Mouse (Mus musculus) CH12.LX (cell line): ENCODE measurements around the gene Ptprcap. TPM values are rescaled to one million over a fixed set of nuclear protein-coding genes. Genes with fewer than 3 reads are reported as not detected.

Source experiments
- DNase-seq: peaks from one replicate; pipeline ENCODE4 v3.0.0-alpha.2; 2013; ENCODE audit errors: extremely low read depth
- H3K27ac ChIP-seq: 2 replicates; pipeline ENCODE4 v1.5.1; 2012; ENCODE audit warnings: low read depth, mild to moderate bottlenecking, control low read depth, moderate library complexity; ENCODE audit not compliant: insufficient read depth
- H3K27me3 ChIP-seq: replicated peaks from 2 replicates; pipeline ENCODE3; 2012; ENCODE audit warnings: inconsistent platforms
- H3K36me3 ChIP-seq, 2 experiments: replicated peaks in 1 of 2; 2 replicates each; pipeline versions ENCODE3 to v1.6.1; 2012; ENCODE audit warnings: inconsistent platforms in 1 of 2, low read length in 1 of 2, mild to moderate bottlenecking in 1 of 2, mixed read lengths in 1 of 2, moderate library complexity in 1 of 2; ENCODE audit not compliant: control insufficient read depth in 1 of 2, insufficient read depth in 1 of 2
- H3K4me1 ChIP-seq, 2 experiments: 2 replicates each; pipeline ENCODE4 v1.6.1; 2012; ENCODE audit warnings: inconsistent platforms in 1 of 2, moderate library complexity in 1 of 2; ENCODE audit not compliant: insufficient read depth in 2 of 2, control insufficient read depth in 1 of 2
- H3K4me2 ChIP-seq: 2 replicates; pipeline ENCODE4 v1.6.1; 2012; ENCODE audit warnings: low read depth, mild to moderate bottlenecking, control low read depth; ENCODE audit not compliant: poor library complexity, insufficient read depth, severe bottlenecking
- H3K4me3 ChIP-seq, 3 experiments: fragments of 150-350 bp in 1 of 3; sonication (generic) in 1 of 3; replicated peaks in 1 of 3; 2 replicates each; pipeline versions ENCODE3 to v1.5.1; 2011 to 2012; ENCODE audit warnings: low read depth in 2 of 3, low read length in 2 of 3, mild to moderate bottlenecking in 2 of 3, moderate library complexity in 2 of 3, control low read depth in 1 of 3, improper control_type of control experiment in 1 of 3, inconsistent platforms in 1 of 3, mixed read lengths in 1 of 3; ENCODE audit not compliant: poor library complexity in 1 of 3
- H3K79me2 ChIP-seq: replicated peaks from 2 replicates; pipeline ENCODE4 v1.6.1; 2012; ENCODE audit warnings: mild to moderate bottlenecking, moderate library complexity; ENCODE audit not compliant: control insufficient read depth, poor library complexity, insufficient read depth, severe bottlenecking; ENCODE audit errors: extremely low read depth
- H3K9ac ChIP-seq: 2 replicates; pipeline ENCODE4 v1.6.1; 2012; ENCODE audit warnings: low read depth, mild to moderate bottlenecking, control low read depth, moderate library complexity; ENCODE audit not compliant: insufficient read depth
- H3K9me3 ChIP-seq: replicated peaks from 2 replicates; pipeline ENCODE3; 2012; ENCODE audit warnings: low read length, inconsistent platforms, mixed read lengths
- BHLHE40 ChIP-seq: IDR thresholded peaks from 2 replicates; pipeline ENCODE4 v1.6.1; 2011; ENCODE audit warnings: mild to moderate bottlenecking, low read depth, low read length, improper control_type of control experiment
- CHD1 ChIP-seq: IDR thresholded peaks from 2 replicates; pipeline ENCODE4 v1.6.1; 2012; ENCODE audit warnings: low read depth, low read length, improper control_type of control experiment, inconsistent platforms
- CHD2 ChIP-seq: IDR thresholded peaks from 2 replicates; pipeline ENCODE4 v1.6.1; 2011; ENCODE audit warnings: low read length, improper control_type of control experiment
- E2F4 ChIP-seq: IDR thresholded peaks from 2 replicates; pipeline ENCODE4 v1.6.1; 2011; ENCODE audit warnings: low read depth, low read length, improper control_type of control experiment; ENCODE audit not compliant: insufficient replicate concordance
- ELF1 ChIP-seq: IDR thresholded peaks from 2 replicates; pipeline ENCODE4 v1.6.1; 2014; ENCODE audit warnings: low read depth, mild to moderate bottlenecking, inconsistent platforms, low read length, improper control_type of control experiment
- EP300 ChIP-seq: IDR thresholded peaks from 2 replicates; pipeline ENCODE4 v1.6.1; 2011; ENCODE audit warnings: low read length, improper control_type of control experiment
- ETS1 ChIP-seq: conservative IDR thresholded peaks from 2 replicates; pipeline ENCODE4 v1.6.1; 2012; ENCODE audit warnings: low read depth, mild to moderate bottlenecking, inconsistent platforms, low read length, improper control_type of control experiment, moderate library complexity
- GABPA ChIP-seq: IDR thresholded peaks from 2 replicates; pipeline ENCODE4 v1.6.1; 2012; ENCODE audit warnings: low read depth, low read length, improper control_type of control experiment, inconsistent platforms; ENCODE audit not compliant: insufficient replicate concordance
- HCFC1 ChIP-seq: IDR thresholded peaks from 2 replicates; pipeline ENCODE4 v1.6.1; 2012; ENCODE audit warnings: low read depth, mild to moderate bottlenecking, inconsistent platforms, low read length, improper control_type of control experiment
- IRF4 ChIP-seq: IDR thresholded peaks from 2 replicates; pipeline ENCODE4 v1.6.1; 2014; ENCODE audit warnings: low read depth, mild to moderate bottlenecking, inconsistent platforms, low read length, improper control_type of control experiment
- JUN ChIP-seq: IDR thresholded peaks from 2 replicates; pipeline ENCODE4 v1.6.1; 2011; ENCODE audit warnings: low read depth, mild to moderate bottlenecking, low read length, improper control_type of control experiment, moderate library complexity; ENCODE audit not compliant: insufficient read depth
- MAX ChIP-seq: IDR thresholded peaks from 2 replicates; pipeline ENCODE4 v1.6.1; 2011; ENCODE audit warnings: low read length, improper control_type of control experiment
- MAZ ChIP-seq: IDR thresholded peaks from 2 replicates; pipeline ENCODE4 v1.6.1; 2012; ENCODE audit warnings: low read depth, mild to moderate bottlenecking, inconsistent platforms, low read length, improper control_type of control experiment, moderate library complexity
- MXI1 ChIP-seq: IDR thresholded peaks from 2 replicates; pipeline ENCODE4 v1.6.1; 2011; ENCODE audit warnings: mild to moderate bottlenecking, low read depth, low read length, improper control_type of control experiment
- NELFE ChIP-seq: IDR thresholded peaks from 2 replicates; pipeline ENCODE4 v1.6.1; 2011; ENCODE audit warnings: low read depth, low read length, improper control_type of control experiment
- NRF1 ChIP-seq: IDR thresholded peaks from 2 replicates; pipeline ENCODE4 v1.6.1; 2014; ENCODE audit warnings: low read depth, mild to moderate bottlenecking, inconsistent platforms, low read length, improper control_type of control experiment, moderate library complexity
- PAX5 ChIP-seq: IDR thresholded peaks from 2 replicates; pipeline ENCODE4 v1.6.1; 2012; ENCODE audit warnings: low read length, inconsistent platforms, mixed read lengths
- RCOR1 ChIP-seq: conservative IDR thresholded peaks from 2 replicates; pipeline ENCODE4 v1.6.1; 2012; ENCODE audit warnings: low read depth, mild to moderate bottlenecking, inconsistent platforms, low read length, improper control_type of control experiment
- SIN3A ChIP-seq: IDR thresholded peaks from 2 replicates; pipeline ENCODE4 v1.6.1; 2012; ENCODE audit warnings: low read length, improper control_type of control experiment, inconsistent platforms
- SMC3 ChIP-seq: IDR thresholded peaks from 2 replicates; pipeline ENCODE4 v1.6.1; 2011; ENCODE audit warnings: low read depth, low read length, improper control_type of control experiment
- TCF12 ChIP-seq: IDR thresholded peaks from 2 replicates; pipeline ENCODE4 v1.6.1; 2014; ENCODE audit warnings: low read depth, mild to moderate bottlenecking, inconsistent platforms, low read length, improper control_type of control experiment
- USF1 ChIP-seq: IDR thresholded peaks from 2 replicates; pipeline ENCODE4 v1.6.1; 2014; ENCODE audit warnings: low read depth, mild to moderate bottlenecking, inconsistent platforms, low read length, improper control_type of control experiment
- USF2 ChIP-seq: conservative IDR thresholded peaks from 2 replicates; pipeline ENCODE4 v1.6.1; 2011; ENCODE audit warnings: low read depth, low read length, improper control_type of control experiment
- ZC3H11A ChIP-seq: IDR thresholded peaks from 2 replicates; pipeline ENCODE4 v1.6.1; 2012; ENCODE audit warnings: low read depth, mild to moderate bottlenecking, inconsistent platforms, low read length, improper control_type of control experiment
- ZKSCAN1 ChIP-seq: IDR thresholded peaks from 2 replicates; pipeline ENCODE4 v1.6.1; 2012; ENCODE audit warnings: low read depth, inconsistent platforms, low read length, improper control_type of control experiment, borderline replicate concordance
- ZMIZ1 ChIP-seq: IDR thresholded peaks from 2 replicates; pipeline ENCODE4 v1.6.1; 2012; ENCODE audit warnings: low read depth, mild to moderate bottlenecking, inconsistent platforms, low read length, improper control_type of control experiment
- ZNF384 ChIP-seq: IDR thresholded peaks from 2 replicates; pipeline ENCODE4 v1.6.1; 2012; ENCODE audit warnings: low read depth, low read length, improper control_type of control experiment, inconsistent platforms
- dilution Hi-C: fragments of 300-500 bp; cut with MboI; formaldehyde crosslinking; loops from 2 replicates; pipeline ENCODE4 v1.14.3; 2020; ENCODE audit warnings: low sequenced_read_pairs; ENCODE audit not compliant: extremely low pct_unique_long_range_greater_than_20kb, extremely low pct_ligation_motif_present
- in situ Hi-C: fragments of 300-500 bp; cut with MboI; formaldehyde crosslinking; loops from 3 replicates; pipeline ENCODE4 v1.14.3; 2019; ENCODE audit warnings: low sequenced_read_pairs, low pct_ligation_motif_present, low pct_unique_long_range_greater_than_20kb, mixed read lengths
- polyA plus RNA-seq: library from polyadenylated mRNA; unstranded; fragments of >175 nt; gene quantifications from 2 replicates; pipeline ENCODE4 v1.2.1, GENCODE M21; 2012; ENCODE audit warnings: low read depth; ENCODE audit not compliant: insufficient read length
- total RNA-seq, 2 experiments: library from RNA; depleted of rRNA; stranded (reverse); fragments of 300-350 nt in 1 of 2; fragments of >200 nt in 1 of 2; gene quantifications; 2 replicates each; pipeline ENCODE4 v1.2.3; 2012 to 2014

The Ptprcap gene
- total RNA-seq (2012; rRNA removed) (438 and 452 TPM in 2 replicates), total RNA-seq (2014; rRNA removed) (380 and 447 TPM in 2 replicates), polyA plus RNA-seq (296 and 343 TPM in 2 replicates)

DNA sequence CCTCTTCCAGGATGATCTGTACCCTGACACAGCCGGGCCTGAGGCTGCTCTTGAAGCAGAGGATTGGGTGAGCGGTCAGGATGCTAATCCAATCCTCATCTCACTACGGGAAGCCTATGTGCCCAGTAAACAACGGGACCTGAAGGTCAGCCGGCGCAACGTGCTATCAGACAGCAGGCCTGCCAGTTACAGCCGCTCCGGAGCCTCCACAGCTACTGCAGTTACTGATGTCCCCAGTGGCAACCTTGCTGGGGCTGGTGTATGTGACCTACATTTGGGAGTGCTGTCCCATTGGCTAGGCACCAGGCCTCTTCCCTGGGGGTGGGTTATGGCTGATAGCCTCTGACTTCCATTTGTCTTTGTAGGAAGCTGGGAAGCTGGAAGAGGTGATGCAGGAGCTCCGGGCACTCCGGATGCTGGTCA lies at the start of gene Ptprcap:
Gene Ptprcap, plus strand, starts transcription at position 373 of the 423 bp plus-strand sequence.
- H3K9ac ChIP-seq, result peak within 1 kb of the TSS; percentile 96
- H3K36me3 ChIP-seq, result peaks cover 52 to 72% of the 10 kb centered on the region in 2 experiments
- no peak for DNase-seq
- H3K27me3 ChIP-seq, result no peaks in the 10 kb centered on the region
- H3K79me2 ChIP-seq, result peaks cover 32% of the 10 kb centered on the region
- H3K9me3 ChIP-seq, result no peaks in the 10 kb centered on the region
- no peak for TF ChIP-seq RCOR1
- no peak for TF ChIP-seq JUN
- no peak for TF ChIP-seq SIN3A
- TF ChIP-seq USF2, result no peak
- no peak for TF ChIP-seq MAZ
- no peak for TF ChIP-seq MXI1
- no peak for TF ChIP-seq ZKSCAN1
- TF ChIP-seq ZC3H11A, result no peak
- no peak for TF ChIP-seq PAX5
- no peak for TF ChIP-seq NRF1
- TF ChIP-seq, all 38 proteins: peak for 0
- Histone ChIP-seq H3K4me1 (peaks cover 34 to 69% of the 10 kb centered on the region in 2 experiments), H3K4me3 (peak within 1 kb of the TSS; percentile 72 to 82 (median 73)), H3K27ac (peak within 1 kb of the TSS; percentile 90), H3K4me2 (peak within 1 kb of the TSS; percentile 52)
- in situ Hi-C loops (no loop called here), dilution Hi-C loops (no loop called here)

DNA sequence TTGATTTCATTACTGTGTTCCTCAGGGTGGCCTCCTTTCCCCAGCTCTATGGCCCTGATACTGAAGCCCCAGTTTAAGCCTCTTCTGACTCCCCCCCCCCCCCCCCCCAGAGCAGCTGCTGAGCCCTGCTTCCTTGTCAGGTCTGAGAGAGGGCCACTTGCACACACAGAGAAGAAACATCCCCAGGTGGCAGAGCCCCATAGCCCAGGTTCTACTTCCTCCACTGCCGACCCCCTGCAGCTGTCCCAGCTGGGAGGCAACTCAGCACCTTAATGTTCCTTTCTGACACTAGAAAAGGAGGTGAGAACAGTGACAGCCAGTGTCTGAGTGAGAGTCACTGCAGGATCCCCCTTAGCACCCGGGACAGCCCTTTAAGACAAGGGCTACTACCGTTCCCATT lies 49.6 kb upstream of the Ptprcap start:
- in situ Hi-C loops, result no loop called here
- TF ChIP-seq ELF1, result no peak
- TF ChIP-seq E2F4, result no peak
- no peak for TF ChIP-seq JUN
- no peak for TF ChIP-seq MXI1
- TF ChIP-seq CHD1, result no peak
- no peak for TF ChIP-seq ZKSCAN1
- no peak for TF ChIP-seq IRF4
- no peak for TF ChIP-seq MAX
- no peak for TF ChIP-seq BHLHE40
- TF ChIP-seq ZNF384, result no peak
- TF ChIP-seq GABPA, result no peak
- TF ChIP-seq NELFE, result no peak
- TF ChIP-seq ETS1, result no peak
- TF ChIP-seq ZMIZ1, result no peak
- TF ChIP-seq EP300, result no peak
- no peak for TF ChIP-seq SMC3
- no peak for TF ChIP-seq HCFC1
- no peak for TF ChIP-seq CHD2
- no peak for TF ChIP-seq TCF12
- no peak for TF ChIP-seq USF1
- TF ChIP-seq, all 38 proteins: peak for 0
- H3K27me3 ChIP-seq, result no peaks in the 10 kb centered on the region
- H3K36me3 ChIP-seq, result peaks cover 50 to 75% of the 10 kb centered on the region in 2 experiments
- no peak overlapping the region for H3K9ac ChIP-seq
- H3K27ac ChIP-seq, result no peak overlapping the region
- dilution Hi-C loops, result no loop called here
- H3K4me2 ChIP-seq, result no peak overlapping the region
- no peak for DNase-seq
- H3K4me3 ChIP-seq, result no peak overlapping the region
- H3K9me3 ChIP-seq, result no peaks in the 10 kb centered on the region
- peaks cover 13 to 54% of the 10 kb centered on the region in 2 experiments; a peak in 3 of 4 replicates for H3K4me1 ChIP-seq
- H3K79me2 ChIP-seq, result no peaks in the 10 kb centered on the region
